Mouse (Mus musculus) brain, embryonic 18.5 days (tissue): Measurements from ENCODE around the gene Trex2.
"Not testable (repeated sequence)": the region's sequence is repeated elsewhere in the genome, so short reads cannot be mapped to it uniquely, and the experiment has no call there.

Experiments
- DNase-seq: peaks from one replicate; pipeline ENCODE4 v3.0.0-alpha.2; 2012; ENCODE audit warnings: low read depth, low spot score

The Trex2 gene

DNA sequence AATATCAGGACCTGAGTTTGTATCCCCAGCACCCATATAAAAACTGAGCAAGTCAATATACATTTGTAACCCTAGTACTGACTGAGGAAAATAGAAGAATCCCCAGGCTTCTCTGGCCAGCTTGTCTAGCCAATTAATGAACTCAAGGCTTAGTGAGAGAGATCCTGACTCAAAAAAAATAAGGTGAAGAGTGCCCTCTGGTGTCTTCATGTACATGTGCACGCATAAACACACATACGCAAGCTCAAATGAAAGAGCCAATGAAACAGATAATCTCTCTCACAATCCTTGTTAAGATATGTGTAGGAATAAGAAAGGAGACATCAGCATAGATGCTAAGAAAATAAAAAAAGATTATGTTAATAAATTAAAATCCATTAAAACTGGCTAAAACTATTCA, 5.1 kb downstream of the Trex2 start:
- no peak for DNase-seq

- DNase-seq = no peak
These were observed 22.4 kb downstream of the Trex2 start for GRCm38 (mm10) chrX:73412767-73413166.

DNA sequence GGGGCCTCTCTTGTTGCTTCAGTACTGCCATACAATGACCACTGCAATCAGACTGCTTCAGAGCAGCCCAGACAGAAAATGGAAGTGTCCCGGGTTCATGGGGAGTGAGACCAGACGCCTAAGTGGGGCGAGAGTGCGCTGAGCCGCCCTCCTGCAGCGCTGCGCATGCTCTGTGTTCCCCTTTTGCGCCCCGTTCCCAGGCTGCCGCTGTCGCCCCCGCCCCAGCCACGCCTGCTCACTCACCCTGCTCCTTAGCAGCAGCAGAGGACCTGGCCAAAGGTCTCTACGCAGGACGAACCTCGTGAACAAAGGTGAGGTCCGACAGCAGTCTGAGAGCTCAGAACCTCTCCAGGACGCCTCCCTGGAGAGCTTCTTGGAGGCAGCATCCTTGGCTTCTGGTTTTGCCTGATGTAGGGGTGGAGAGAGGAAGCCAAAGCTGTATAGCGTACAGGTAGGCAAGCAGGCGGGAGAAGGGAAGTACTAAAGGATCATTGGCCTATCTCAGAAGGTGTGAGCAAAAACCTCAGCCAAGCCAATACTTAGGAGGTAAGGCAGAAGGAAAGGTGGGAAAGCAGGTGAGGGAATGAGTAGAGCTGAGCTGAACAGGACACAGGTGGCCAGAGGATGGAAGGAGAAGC, 24.1 kb downstream of the Trex2 start, which contains the start of gene Zfp92:
TSS of gene Zfp92 (plus strand) at position 217 of the 638 bp plus-strand sequence.
- no peak for DNase-seq

- DNase-seq = no peak
These were observed 33.5 kb downstream of the Trex2 start for GRCm38 (mm10) chrX:73401616-73402015.

DNA sequence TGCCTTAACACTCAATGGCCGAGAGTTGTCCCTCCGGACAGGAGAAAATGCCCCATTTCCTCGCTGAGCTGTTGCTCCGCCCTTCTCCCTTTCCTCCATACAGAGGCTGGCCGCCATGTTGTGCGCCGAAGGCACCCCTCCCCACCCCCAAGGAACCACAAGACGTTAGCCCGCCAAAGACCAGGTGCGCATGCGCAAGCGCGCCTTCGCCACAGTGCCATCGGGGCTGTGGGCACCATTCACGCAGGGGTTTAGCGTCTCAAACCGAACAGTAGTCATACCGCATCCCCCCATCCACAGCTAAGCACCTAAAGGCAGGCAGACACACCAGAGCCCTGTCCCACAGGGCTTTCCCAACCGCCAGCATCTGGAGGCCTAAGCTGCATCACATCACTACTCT, 34.2 kb downstream of the Trex2 start:
- no peak for DNase-seq

- not testable (repeated sequence) for DNase-seq
These were observed 36.5 kb downstream of the Trex2 start, which contains the start of gene Gm18336 for GRCm38 (mm10) chrX:73398636-73399035. Gene Gm18336, minus strand, starts transcription at chrX:73398736.

DNA sequence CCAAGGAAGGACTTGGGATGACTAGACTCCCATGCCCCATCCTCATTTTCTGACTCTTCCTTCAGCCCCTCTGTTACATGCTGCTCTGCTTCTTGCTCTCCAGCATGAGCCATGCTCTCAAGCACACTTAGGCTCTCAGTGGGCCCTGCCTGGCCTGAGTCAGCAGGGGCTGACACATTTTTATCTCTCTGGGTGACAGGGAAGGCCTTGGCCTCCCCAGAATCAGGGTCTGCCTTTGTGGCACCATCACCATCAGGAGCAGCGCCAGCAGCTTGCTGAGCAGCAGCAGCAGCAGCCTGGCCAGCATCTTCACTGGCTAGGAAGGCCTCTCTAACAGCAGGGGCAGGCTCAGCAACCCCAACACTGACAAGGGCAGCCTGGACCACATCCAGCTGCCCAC, 38.7 kb downstream of the Trex2 start:
- no peak for DNase-seq

- DNase-seq = no peak
These were observed 43.7 kb downstream of the Trex2 start for GRCm38 (mm10) chrX:73391481-73391880.

- DNase-seq = no peak
These were observed 50.2 kb downstream of the Trex2 start for GRCm38 (mm10) chrX:73384924-73385323.

DNA sequence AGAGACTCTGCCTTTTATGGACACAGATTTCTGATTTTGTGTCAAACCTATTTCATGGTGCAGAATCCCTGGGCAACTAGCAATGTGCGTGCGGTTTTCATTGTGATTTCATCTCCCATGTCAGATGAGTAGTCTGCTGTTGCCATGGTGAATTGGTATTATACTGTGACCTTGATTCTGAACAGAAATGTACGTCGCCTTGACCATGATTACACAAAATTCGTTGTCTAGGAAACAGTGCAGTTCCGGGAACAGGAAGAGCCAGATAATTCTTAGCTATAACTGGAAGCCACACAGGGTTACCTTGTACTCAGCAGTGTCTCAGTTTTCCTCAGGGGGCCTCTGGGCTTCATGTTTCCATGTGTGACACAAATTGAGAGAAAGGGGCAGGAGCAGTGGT, 50.7 kb downstream of the Trex2 start:
- peak; percentile 6 for DNase-seq
